23 mouse cellular contexts compared by ENCODE assay signal in the genomic region with DNA sequence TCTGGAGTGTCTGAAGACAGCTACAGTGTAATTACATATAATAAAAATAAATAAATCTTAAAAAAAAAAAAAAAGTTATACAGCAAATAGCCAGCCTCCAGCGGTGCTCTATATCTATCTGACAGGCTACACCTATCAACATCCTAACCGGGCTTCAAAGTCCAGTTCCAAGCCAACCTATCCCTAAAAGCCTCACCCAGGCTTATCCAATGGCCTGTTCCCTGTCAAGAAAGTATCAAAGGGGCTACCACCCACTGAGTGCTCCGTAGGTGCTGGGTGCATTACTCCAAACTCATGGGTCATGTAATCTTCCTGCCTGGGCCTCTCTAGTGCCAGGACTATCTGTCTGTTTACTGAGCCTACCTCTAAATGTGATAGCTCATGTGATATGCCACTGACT. TPM values are rescaled to one million over a fixed set of nuclear protein-coding genes. Genes with fewer than 3 reads are reported as not detected.
DNase-seq lines count a peak whose midpoint lies in the region; ATAC-seq and TF ChIP-seq lines count a peak whose summit lies in the region.
"Had no signal": no experiment of that assay in that cellular context is flagged by ENCODE, and none has a peak within 500 bp of the region (broad histone marks: within the 10 kb centered on the region; RNA-seq: fewer than 3 reads in every experiment).

No protein-coding gene starts in this region.

- no peaks in the 10 kb centered on the region for H3K27me3 ChIP-seq in CH12.LX (replicated peaks)
- H3K27me3 ChIP-seq in liver, embryonic 16.5 days (ENCODE audit: control insufficient read depth, insufficient read depth, low read depth, low read length) = no peaks in the 10 kb centered on the region
- H3K27me3 ChIP-seq: embryonic facial prominence, embryonic 15.5 days; limb, embryonic 15.5 days had no signal

- H3K36me3 ChIP-seq in CH12.LX (replicated peaks in 1 of 2; ENCODE audit: control insufficient read depth in 1 of 2, insufficient read depth in 1 of 2, low read length in 1 of 2) = peaks cover 23 to 62% of the 10 kb centered on the region in 2 experiments
- no peaks in the 10 kb centered on the region; the same call in 1 of the 2 replicates for H3K36me3 ChIP-seq in liver, embryonic 16.5 days (ENCODE audit: control insufficient read depth, insufficient read depth)
- H3K36me3 ChIP-seq: embryonic facial prominence, embryonic 15.5 days; limb, embryonic 15.5 days had no signal

- no peak for TF ChIP-seq CTCF in CH12.LX (conservative IDR thresholded peaks at IDR 0.05 in 1 of 2, IDR thresholded peaks at IDR 0.05 in 1 of 2; ENCODE audit: low read depth in 2 of 2, low read length in 2 of 2)

- no peak overlapping the region for H3K9ac ChIP-seq in CH12.LX (ENCODE audit: insufficient read depth, low read depth)
- 0 out of 2 replicates have a peak overlapping the region, but pooled peaks have one; percentile 4 for H3K9ac ChIP-seq in liver, embryonic 16.5 days (ENCODE audit: low read depth, low read length)
- H3K9ac ChIP-seq: embryonic facial prominence, embryonic 15.5 days; forebrain, postnatal 0 days; limb, embryonic 15.5 days had no signal

- peak; percentile 88 for DNase-seq in heart, adult 11 months
- DNase-seq in heart, adult 8-10 months (ENCODE audit: low spot score) = no peak
- DNase-seq in CH12.LX (ENCODE audit: extremely low read depth) = no peak
- DNase-seq in liver = peak; percentile 46
- DNase-seq in cerebellum, postnatal 36 days = no peak
- DNase-seq: adrenal gland, postnatal 25 days; cerebellum, adult 18-20 months; cerebellum, postnatal 25 days; forebrain, postnatal 0 days; layer of hippocampus, postnatal 36 days; lung, postnatal 14 days; right cerebral cortex, postnatal 14 days; thymus, postnatal 14 days had no signal

- peak; percentile 14; the same call in 1 of the 2 replicates for ATAC-seq in liver, embryonic 16.5 days (ENCODE audit: low read depth)
- ATAC-seq in inflammation-experienced regulatory T-cells, adult 6 months = no peak
- ATAC-seq: CD4-positive, CD25-positive, alpha-beta regulatory T cell, adult 4 months; forebrain, postnatal 0 days had no signal

- peaks cover 38 to 92% of the 10 kb centered on the region in 2 experiments for H3K4me1 ChIP-seq in CH12.LX (ENCODE audit: control insufficient read depth in 1 of 2, insufficient read depth in 2 of 2)
- peaks cover 90% of the 10 kb centered on the region for H3K4me1 ChIP-seq in liver, embryonic 16.5 days (ENCODE audit: control insufficient read depth, low read depth, low read length)

- no peak for TF ChIP-seq POLR2A in CH12.LX (IDR thresholded peaks at IDR 0.05; ENCODE audit: low read depth, low read length)

- no peak overlapping the region for H3K4me2 ChIP-seq in CH12.LX (ENCODE audit: insufficient read depth, low read depth, poor library complexity, severe bottlenecking)
- H3K4me2 ChIP-seq in liver, embryonic 16.5 days (ENCODE audit: low read depth, low read length) = no peak overlapping the region
- H3K4me2 ChIP-seq: embryonic facial prominence, embryonic 15.5 days; limb, embryonic 15.5 days had no signal

- WGBS in liver, embryonic 16.5 days (ENCODE audit: insufficient replicate concordance) = 64% methylated on average over 3 of the region's 3 CpGs

- dilution Hi-C loops in CH12.LX (cut with MboI; ENCODE audit: extremely low pct_ligation_motif_present, extremely low pct_unique_long_range_greater_than_20kb, low sequenced_read_pairs) = no loop called here

- TF ChIP-seq EP300 in CH12.LX (IDR thresholded peaks at IDR 0.05; ENCODE audit: low read length) = no peak

- peaks cover 95% of the 10 kb centered on the region for H3K79me2 ChIP-seq in CH12.LX (replicated peaks; ENCODE audit: control insufficient read depth, extremely low read depth, insufficient read depth, poor library complexity, severe bottlenecking)

- H3K9me3 ChIP-seq in CH12.LX (replicated peaks; ENCODE audit: low read length) = no peaks in the 10 kb centered on the region
- no peaks in the 10 kb centered on the region for H3K9me3 ChIP-seq in liver, embryonic 16.5 days (replicated peaks; ENCODE audit: control insufficient read depth, low read length)
- H3K9me3 ChIP-seq: embryonic facial prominence, embryonic 15.5 days; limb, embryonic 15.5 days; midbrain, embryonic 10.5 days had no signal

- H3K27ac ChIP-seq in CH12.LX (ENCODE audit: insufficient read depth, low read depth) = peak overlapping the region; percentile 38
- peak overlapping the region; percentile 39 for H3K27ac ChIP-seq in liver, embryonic 16.5 days (ENCODE audit: low read length)
- H3K27ac ChIP-seq: embryonic facial prominence, embryonic 15.5 days; kidney, postnatal 0 days; limb, embryonic 15.5 days; midbrain, embryonic 10.5 days had no signal

- H3K4me3 ChIP-seq in CH12.LX (replicated peaks in 1 of 3; ENCODE audit: low read depth in 2 of 3, low read length in 2 of 3, poor library complexity in 1 of 3) = no peak overlapping the region
- H3K4me3 ChIP-seq in liver, embryonic 16.5 days (ENCODE audit: low read depth, low read length) = no peak overlapping the region
- H3K4me3 ChIP-seq: embryonic facial prominence, embryonic 15.5 days; limb, embryonic 15.5 days; midbrain, embryonic 10.5 days had no signal

- in situ Hi-C loops in CH12.LX (cut with MboI; ENCODE audit: low pct_ligation_motif_present, low pct_unique_long_range_greater_than_20kb, low sequenced_read_pairs) = no loop called here

- TF ChIP-seq RAD21 in CH12.LX (IDR thresholded peaks at IDR 0.05; ENCODE audit: low read depth, low read length) = no peak

TF ChIP-seq in CH12.LX, 34 proteins besides CTCF, POLR2A, EP300 and RAD21:
- no peak for TF ChIP-seq MYC (IDR thresholded peaks at IDR 0.05; ENCODE audit: low read depth, low read length)
- no peak for TF ChIP-seq TCF12 (IDR thresholded peaks at IDR 0.05; ENCODE audit: low read depth, low read length)
- TF ChIP-seq UBTF (IDR thresholded peaks at IDR 0.05; ENCODE audit: low read depth, low read length) = no peak

RNA-seq across cellular contexts. Expression of a gene that starts 23.4 kb away (rescaled TPM):
- 10 to 100 TPM; 46.9 to 66.6 (median 51.4) TPM for total RNA-seq in heart, adult 8-10 months (2022)
- 47.7 and 80.3 TPM in 2 replicates for total RNA-seq in CH12.LX (2012; rRNA removed)
- 13.7 and 21.3 TPM in 2 replicates for total RNA-seq in CH12.LX (2014; rRNA removed)
- polyA plus RNA-seq in CH12.LX (2012; ENCODE audit: insufficient read length, low read depth) = 33.2 and 34.5 TPM in 2 replicates
- polyA plus RNA-seq in liver, embryonic 16.5 days (2015; fragmentation: Nextera tagmentation; extraction: Ambion mirVana) = 213 and 241 TPM in 2 replicates
- polyA plus RNA-seq in inflammation-experienced regulatory T-cells, adult 6 months (2017; shearing (Covaris generic)) = 10 to 100 TPM; 36.5 to 64.5 (median 41.8) TPM

RNA-seq across cellular contexts. Expression of a gene that starts 39.6 kb away (rescaled TPM):
- total RNA-seq in heart, adult 8-10 months (2022) = 1 to 10 TPM in 2 of 4 experiments, under 1 TPM in 2; 0.65 to 1.4 (median 0.91) TPM
- 66.1 and 70.9 TPM in 2 replicates for total RNA-seq in CH12.LX (2012; rRNA removed)
- total RNA-seq in CH12.LX (2014; rRNA removed) = 98.0 and 105 TPM in 2 replicates
- 123 and 127 TPM in 2 replicates for polyA plus RNA-seq in CH12.LX (2012; ENCODE audit: insufficient read length, low read depth)
- 57.7 and 58.9 TPM in 2 replicates for polyA plus RNA-seq in liver, embryonic 16.5 days (2015; fragmentation: Nextera tagmentation; extraction: Ambion mirVana)
- polyA plus RNA-seq in inflammation-experienced regulatory T-cells, adult 6 months (2017; shearing (Covaris generic)) = 10 to 100 TPM in 1 of 3 experiments, 1 to 10 TPM in 2; 5.3 to 56.1 (median 5.7) TPM

RNA-seq across cellular contexts. Expression of a gene that starts 54.2 kb away (rescaled TPM):
- 10 to 100 TPM; 10.3 to 16.2 (median 12.4) TPM for total RNA-seq in heart, adult 8-10 months (2022)
- total RNA-seq in CH12.LX (2012; rRNA removed) (not detected in 2 replicates), CH12.LX (2014; rRNA removed) (not detected in 2 replicates)
- polyA plus RNA-seq in CH12.LX (2012; ENCODE audit: insufficient read length, low read depth) = not detected in 2 replicates
- 0.95 and 1.4 TPM in 2 replicates for polyA plus RNA-seq in liver, embryonic 16.5 days (2015; fragmentation: Nextera tagmentation; extraction: Ambion mirVana)
- polyA plus RNA-seq in inflammation-experienced regulatory T-cells, adult 6 months (2017; shearing (Covaris generic)) = not detected
- total RNA-seq: hematopoietic stem cell, adult 5-6 weeks; MEL; neutrophil, adult 5-6 weeks had no signal

Comparison
In these comparisons a context has a peak if more than half of its experiments do, and no peak if none do; other contexts are left out.
1. DNase-seq: peak in heart, adult 11 months (single experiment) and liver (single experiment); none in heart, adult 8-10 months (single experiment), CH12.LX (single experiment) and cerebellum, postnatal 36 days (0 of 2).